Mouse (Mus musculus): ENCODE results near the gene Tinagl1. TPM values are rescaled to one million over a fixed set of nuclear protein-coding genes. Genes with fewer than 3 reads are reported as not detected.

The Tinagl1 gene
- 9.7 TPM for polyA plus RNA-seq (2015; fragmentation: Illumina TruSeq; extraction: RNeasy Lipid Tissue Mini Kit (QIAGEN cat#74804); ENCODE audit: low read depth, low replicate concordance)

DNA sequence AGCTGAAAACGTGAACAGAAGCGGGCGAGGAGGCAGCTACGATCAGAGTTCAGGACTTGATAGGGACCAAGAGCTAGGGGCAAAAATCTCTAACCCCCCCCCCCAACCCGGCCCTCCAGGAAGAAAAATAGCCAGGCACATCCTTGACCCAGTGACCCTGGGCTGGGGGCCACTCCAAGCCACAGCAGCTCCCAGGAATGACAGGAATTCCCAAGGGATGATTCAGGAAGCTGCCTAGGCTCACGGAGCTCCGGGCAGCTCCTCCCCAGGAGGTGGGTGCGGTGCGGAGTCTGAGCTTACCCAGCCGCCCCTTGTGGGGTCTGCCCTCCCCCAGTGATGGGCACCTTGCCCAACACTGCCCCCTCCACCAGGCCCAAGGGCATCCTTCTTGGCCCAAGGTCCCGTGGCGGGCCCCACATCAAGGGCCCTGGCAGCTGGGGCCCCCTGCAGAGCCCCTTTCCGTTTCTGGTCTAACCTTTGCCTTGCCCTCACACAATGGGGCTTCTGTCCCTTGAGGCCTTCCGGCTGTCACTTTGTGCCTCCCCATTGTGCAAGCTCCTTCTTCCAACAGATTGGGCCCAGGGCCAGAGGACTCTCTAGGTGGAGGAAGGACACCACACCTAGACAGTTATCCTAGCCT is at the start of gene Tinagl1:
Gene Tinagl1 (minus strand): TSS at position 51 of the 640 bp plus-strand sequence.

DNA sequence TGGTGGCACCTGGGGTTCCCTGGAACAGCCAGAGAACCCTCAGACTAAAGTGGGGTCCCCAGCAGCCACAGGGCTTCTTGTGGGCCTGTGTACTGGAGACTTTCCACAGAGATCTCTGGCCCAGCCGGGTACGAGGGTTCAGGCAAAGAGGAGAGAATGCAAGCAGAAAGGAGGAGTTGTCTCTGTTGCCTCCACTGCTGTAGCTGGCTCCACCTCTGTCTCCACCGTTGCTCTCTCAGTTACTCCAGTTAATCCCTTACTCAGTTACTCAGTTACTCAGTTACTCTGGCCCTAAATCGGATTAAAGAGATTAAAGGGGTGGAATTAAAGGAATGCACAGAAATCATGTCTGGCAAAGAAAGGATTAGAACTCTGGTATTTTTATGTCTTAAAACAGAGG is 47.3 kb upstream of the Tinagl1 start, which contains the start of gene Gm853:
Gene Gm853 (minus strand): TSS at position 223 of the 400 bp plus-strand sequence.

GRCm38 (mm10) chr4:130139214-130139492 is 35.8 kb downstream of the Tinagl1 start, which contains the start of gene Hcrtr1:
Hcrtr1 (minus strand) TSS chr4:130139359.

Other genes with a start within 250 kb of the Tinagl1 start
- gene Spocd1, start 245.9 kb downstream of the Tinagl1 start, polyA plus RNA-seq (2015; fragmentation: Illumina TruSeq; extraction: RNeasy Lipid Tissue Mini Kit (QIAGEN cat#74804); ENCODE audit: low read depth, low replicate concordance), result not detected
- 176 TPM for gene Adgrb2, start 190.3 kb downstream of the Tinagl1 start, polyA plus RNA-seq (2015; fragmentation: Illumina TruSeq; extraction: RNeasy Lipid Tissue Mini Kit (QIAGEN cat#74804); ENCODE audit: low read depth, low replicate concordance)
- 18.6 TPM for gene Col16a1, start 127.3 kb downstream of the Tinagl1 start, polyA plus RNA-seq (2015; fragmentation: Illumina TruSeq; extraction: RNeasy Lipid Tissue Mini Kit (QIAGEN cat#74804); ENCODE audit: low read depth, low replicate concordance)
- gene Pef1, start 72.6 kb downstream of the Tinagl1 start, polyA plus RNA-seq (2015; fragmentation: Illumina TruSeq; extraction: RNeasy Lipid Tissue Mini Kit (QIAGEN cat#74804); ENCODE audit: low read depth, low replicate concordance), result 104 TPM
- gene Hcrtr1, start 35.8 kb downstream of the Tinagl1 start, polyA plus RNA-seq (2015; fragmentation: Illumina TruSeq; extraction: RNeasy Lipid Tissue Mini Kit (QIAGEN cat#74804); ENCODE audit: low read depth, low replicate concordance), result 3.6 TPM
- not detected for gene Gm853, start 47.3 kb upstream of the Tinagl1 start, polyA plus RNA-seq (2015; fragmentation: Illumina TruSeq; extraction: RNeasy Lipid Tissue Mini Kit (QIAGEN cat#74804); ENCODE audit: low read depth, low replicate concordance)
- 6.9 TPM for gene Serinc2, start 104.1 kb upstream of the Tinagl1 start, polyA plus RNA-seq (2015; fragmentation: Illumina TruSeq; extraction: RNeasy Lipid Tissue Mini Kit (QIAGEN cat#74804); ENCODE audit: low read depth, low replicate concordance)
- 237 TPM for gene Fabp3, start 133.5 kb upstream of the Tinagl1 start, polyA plus RNA-seq (2015; fragmentation: Illumina TruSeq; extraction: RNeasy Lipid Tissue Mini Kit (QIAGEN cat#74804); ENCODE audit: low read depth, low replicate concordance)
- gene Gm10570, start 133.6 kb upstream of the Tinagl1 start, polyA plus RNA-seq (2015; fragmentation: Illumina TruSeq; extraction: RNeasy Lipid Tissue Mini Kit (QIAGEN cat#74804); ENCODE audit: low read depth, low replicate concordance), result 1.2 TPM
- gene Zcchc17, start 184.8 kb upstream of the Tinagl1 start, polyA plus RNA-seq (2015; fragmentation: Illumina TruSeq; extraction: RNeasy Lipid Tissue Mini Kit (QIAGEN cat#74804); ENCODE audit: low read depth, low replicate concordance), result 87.5 TPM
- 26.5 TPM for gene Snrnp40, start 185.0 kb upstream of the Tinagl1 start, polyA plus RNA-seq (2015; fragmentation: Illumina TruSeq; extraction: RNeasy Lipid Tissue Mini Kit (QIAGEN cat#74804); ENCODE audit: low read depth, low replicate concordance)

All from brain, adult 10 weeks (tissue).